Mouse (Mus musculus) brain, embryonic 14.5 days (tissue): Measurements from ENCODE around the gene Bex3.

Experiments
- CTCF ChIP-seq: fragments of 200-500 bp; IDR thresholded peaks from 2 replicates; pipeline ENCODE4 v1.5.1; 2012; ENCODE audit warnings: inconsistent platforms, mild to moderate bottlenecking, moderate library complexity, borderline replicate concordance; ENCODE audit not compliant: insufficient read depth, insufficient read length; ENCODE audit errors: extremely low read depth
- POLR2A ChIP-seq: fragments of 200-500 bp; IDR thresholded peaks from 2 replicates; pipeline ENCODE4 v1.6.1; 2012; ENCODE audit warnings: mild to moderate bottlenecking, inconsistent platforms, borderline replicate concordance; ENCODE audit not compliant: poor library complexity, insufficient read depth, insufficient read length, severe bottlenecking; ENCODE audit errors: extremely low read depth

GRCm38 (mm10) chrX:136245521-136246071 is 24.5 kb upstream of the Bex3 start:
- TF ChIP-seq POLR2A (no peak), CTCF (no peak)
